Comparison of ENCODE assay signal across 12 mouse cellular contexts in the genomic region with DNA sequence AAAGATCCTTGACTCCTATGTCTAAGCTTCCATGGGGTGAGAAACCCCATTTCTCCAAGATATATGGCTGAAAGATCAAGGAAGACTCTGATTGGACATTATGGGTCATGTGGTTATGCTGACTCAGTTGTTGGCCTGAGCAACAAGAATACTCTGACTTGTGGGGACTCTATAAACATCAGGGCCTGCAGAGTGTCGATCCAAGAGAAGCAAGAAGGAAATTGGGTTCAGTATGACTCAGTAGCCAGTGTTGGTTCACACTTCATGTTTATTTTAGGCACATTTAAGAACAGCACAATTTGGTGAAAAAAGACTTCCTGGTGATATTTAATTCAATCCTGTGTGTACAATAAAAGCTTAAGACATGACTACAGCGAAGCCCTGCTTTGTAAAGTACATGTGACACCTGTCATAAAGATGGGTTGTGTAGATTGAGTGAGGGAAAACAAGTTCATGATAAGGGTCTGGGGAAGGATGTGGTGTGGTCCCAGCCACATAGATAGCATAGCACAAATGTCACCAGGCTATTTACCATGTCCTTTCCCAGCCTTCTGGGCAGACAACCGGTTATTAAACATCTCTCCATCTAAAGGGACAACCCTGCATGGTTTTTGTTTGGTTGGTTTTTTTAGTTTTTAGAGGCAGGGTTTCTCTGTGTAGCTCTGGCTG. TPM values are rescaled to one million over a fixed set of nuclear protein-coding genes. Genes with fewer than 3 reads are reported as not detected.
A peak's percentile ranks its signal among the peaks of the same experiment; 100 is the strongest.
DNase-seq lines count a peak whose midpoint lies in the region; ATAC-seq lines count a peak whose summit lies in the region.
"Had no signal": no experiment of that assay in that cellular context is flagged by ENCODE, and none has a peak within 500 bp of the region (broad histone marks: within the 10 kb centered on the region; RNA-seq: fewer than 3 reads in every experiment).

No protein-coding gene starts in this region.

- WGBS in hindbrain, embryonic 13.5 days = 89% methylated on average over 3 of the region's 3 CpGs
- 88% methylated on average over 3 of the region's 3 CpGs for WGBS in midbrain, embryonic 16.5 days

- peak overlapping the region; percentile 81 for H3K27ac ChIP-seq in hindbrain, embryonic 13.5 days
- H3K27ac ChIP-seq in midbrain, embryonic 16.5 days (ENCODE audit: low read length) = peak overlapping the region; percentile 62; the same call in 1 of the 2 replicates

- peak; percentile 19 to 33 for DNase-seq in left cerebral cortex, adult 9 months (ENCODE audit: low spot score in 2 of 2)
- no peak for DNase-seq in left cerebral cortex, adult 11 months (ENCODE audit: low spot score)
- DNase-seq in Muller cell, postnatal 12 days (ENCODE audit: inconsistent ontology term) = peak; percentile 49
- DNase-seq in cerebellum, postnatal 10 days = no peak
- no peak for DNase-seq in embryo, embryonic 10.5 days (ENCODE audit: low spot score)
- DNase-seq in urinary bladder, adult 18-20 months (ENCODE audit: low spot score in 2 of 2) = no peak
- DNase-seq: cerebellum, postnatal 36 days; heart, postnatal 4 days; kidney, postnatal 14 days; layer of hippocampus, postnatal 36 days had no signal

- H3K4me1 ChIP-seq in hindbrain, embryonic 13.5 days (replicated peaks) = peaks cover 27% of the 10 kb centered on the region
- H3K4me1 ChIP-seq in midbrain, embryonic 16.5 days (ENCODE audit: control insufficient read depth, insufficient read depth, low read length) = peaks cover 11% of the 10 kb centered on the region; the same call in 1 of the 2 replicates

- H3K9me3 ChIP-seq in hindbrain, embryonic 13.5 days = no peaks in the 10 kb centered on the region
- no peaks in the 10 kb centered on the region for H3K9me3 ChIP-seq in midbrain, embryonic 16.5 days (replicated peaks; ENCODE audit: control insufficient read depth, low read length, poor library complexity, severe bottlenecking)

- no peak for ATAC-seq in hindbrain, embryonic 13.5 days (ENCODE audit: low FRiP score)
- no peak for ATAC-seq in midbrain, embryonic 16.5 days

- H3K27me3 ChIP-seq in hindbrain, embryonic 13.5 days = no peaks in the 10 kb centered on the region
- no peaks in the 10 kb centered on the region for H3K27me3 ChIP-seq in midbrain, embryonic 16.5 days (ENCODE audit: control insufficient read depth, insufficient read depth, low read depth, low read length)

- H3K9ac ChIP-seq in hindbrain, embryonic 13.5 days = no peak overlapping the region
- no peak overlapping the region for H3K9ac ChIP-seq in midbrain, embryonic 16.5 days (ENCODE audit: low read depth, low read length)

- H3K36me3 ChIP-seq in hindbrain, embryonic 13.5 days = 0 out of 2 replicates have a peak, but pooled peaks cover 3% of the 10 kb centered on the region
- no peaks in the 10 kb centered on the region for H3K36me3 ChIP-seq in midbrain, embryonic 16.5 days (ENCODE audit: control insufficient read depth, insufficient read depth, low read length)

- H3K4me3 ChIP-seq in hindbrain, embryonic 13.5 days = no peak overlapping the region
- H3K4me3 ChIP-seq in midbrain, embryonic 16.5 days (ENCODE audit: low read depth, low read length) = no peak overlapping the region

- no peak overlapping the region for H3K4me2 ChIP-seq in hindbrain, embryonic 13.5 days
- H3K4me2 ChIP-seq in midbrain, embryonic 16.5 days (ENCODE audit: low read length) = no peak overlapping the region

RNA-seq across cellular contexts. Expression of gene Slc41a3, which starts 44.0 kb away (rescaled TPM):
- 5.1 and 5.5 TPM in 2 replicates for polyA plus RNA-seq in hindbrain, embryonic 13.5 days (2015; fragmentation: Nextera tagmentation; extraction: Ambion mirVana)
- 5.8 and 8.1 TPM in 2 replicates for polyA plus RNA-seq in midbrain, embryonic 16.5 days (2015; fragmentation: Nextera tagmentation; extraction: Ambion mirVana)

Comparison
In these comparisons a context has a peak if more than half of its experiments do, and no peak if none do; other contexts are left out.
1. DNase-seq: peak in left cerebral cortex, adult 9 months (2 of 2) and Muller cell, postnatal 12 days (single experiment); none in left cerebral cortex, adult 11 months (single experiment), cerebellum, postnatal 10 days (0 of 2), embryo, embryonic 10.5 days (single experiment) and urinary bladder, adult 18-20 months (0 of 2).